Mouse (Mus musculus) midbrain, embryonic 13.5 days (tissue): ENCODE measurements around the gene Lrrc8b. TPM values are rescaled to one million over a fixed set of nuclear protein-coding genes. Genes with fewer than 3 reads are reported as not detected.

Source experiments
- ATAC-seq: fragments of 200-750 bp; cut with Nextera tagmentation; 2 replicates; pipeline ENCODE4 v1.8.0; 2017; ENCODE audit warnings: mild to moderate bottlenecking, moderate TSS enrichment, moderate library complexity
- H3K27ac ChIP-seq: fragments of 300-500 bp; sonication (generic); 2 replicates; pipeline ENCODE4 v1.5.1; 2015; ENCODE audit warnings: inconsistent platforms, mild to moderate bottlenecking, moderate library complexity
- H3K27me3 ChIP-seq: fragments of 300-500 bp; sonication (generic); 2 replicates; pipeline ENCODE4 v1.6.1; 2015; ENCODE audit warnings: mild to moderate bottlenecking, inconsistent platforms
- H3K36me3 ChIP-seq: fragments of 300-500 bp; sonication (generic); 2 replicates; pipeline ENCODE4 v1.6.1; 2015; ENCODE audit warnings: mild to moderate bottlenecking, inconsistent platforms
- H3K4me1 ChIP-seq: fragments of 300-500 bp; sonication (generic); replicated peaks from 2 replicates; pipeline ENCODE4 v1.6.1; 2015; ENCODE audit warnings: inconsistent platforms
- H3K4me2 ChIP-seq: fragments of 300-500 bp; sonication (generic); replicated peaks from 2 replicates; pipeline ENCODE4 v1.6.1; 2015; ENCODE audit warnings: moderate library complexity, mild to moderate bottlenecking, inconsistent platforms
- H3K4me3 ChIP-seq: fragments of 300-500 bp; sonication (generic); replicated peaks from 2 replicates; pipeline ENCODE4 v1.5.1; 2015; ENCODE audit warnings: mild to moderate bottlenecking, inconsistent platforms
- H3K9ac ChIP-seq: fragments of 300-500 bp; sonication (generic); replicated peaks from 2 replicates; pipeline ENCODE4 v1.6.1; 2015; ENCODE audit warnings: mild to moderate bottlenecking, inconsistent platforms
- H3K9me3 ChIP-seq: fragments of 300-500 bp; sonication (generic); 2 replicates; pipeline ENCODE4 v1.6.1; 2016; ENCODE audit warnings: mild to moderate bottlenecking, inconsistent platforms
- WGBS: fragments of 180-500 bp; shearing (Covaris S2); methylation state at CpG from one replicate; pipeline ENCODE4 v1.1.7; 2015; 5-methylcytosine and 5-hydroxymethylcytosine counted together
- polyA plus RNA-seq: library from polyadenylated mRNA; unstranded; fragments of >200 nt; fragmentation: Nextera tagmentation; extraction: Ambion mirVana; gene quantifications from 2 replicates; pipeline ENCODE4 v1.2.1, GENCODE M21; 2015

The Lrrc8b gene
- 11.3 and 11.4 TPM in 2 replicates for polyA plus RNA-seq

- Histone ChIP-seq H3K4me1 (peaks cover 12% of the 10 kb centered on the region), H3K4me3 (peak within 1 kb of the TSS; percentile 90), H3K9ac (peak within 1 kb of the TSS; percentile 91), H3K36me3 (peaks cover 12% of the 10 kb centered on the region), H3K4me2 (peak within 1 kb of the TSS; percentile 74), H3K9me3 (peaks cover 10% of the 10 kb centered on the region), H3K27ac (peak within 1 kb of the TSS; percentile 80), H3K27me3 (0 out of 2 replicates have a peak, but pooled peaks cover 7% of the 10 kb centered on the region)
- WGBS: under 1% methylated on average over 44 of the region's 63 CpGs
- peak; percentile 94 for ATAC-seq
These were observed at the start of gene Lrrc8b for GRCm38 (mm10) chr5:105415198-105415791. TSS of gene Lrrc8b (plus strand) at chr5:105415775.

GRCm38 (mm10) chr5:105381482-105381881 is 34.1 kb upstream of the Lrrc8b start:
- H3K4me1 ChIP-seq: no peaks in the 10 kb centered on the region
- H3K27me3 ChIP-seq: no peaks in the 10 kb centered on the region
- ATAC-seq: no peak
- no peak overlapping the region for H3K9ac ChIP-seq
- H3K36me3 ChIP-seq: no peaks in the 10 kb centered on the region
- no peak overlapping the region for H3K4me3 ChIP-seq
- H3K9me3 ChIP-seq: no peaks in the 10 kb centered on the region
- WGBS: 87% methylated on average over 2 of the region's 2 CpGs
- no peak overlapping the region for H3K27ac ChIP-seq
- H3K4me2 ChIP-seq: no peak overlapping the region

- no peaks in the 10 kb centered on the region for H3K27me3 ChIP-seq
- 100% methylated on average over 2 of the region's 2 CpGs for WGBS
These were observed 25.2 kb upstream of the Lrrc8b start for GRCm38 (mm10) chr5:105390346-105390745.

GRCm38 (mm10) chr5:105393731-105394130 is 21.8 kb upstream of the Lrrc8b start:
- H3K4me2 ChIP-seq: no peak overlapping the region
- H3K9ac ChIP-seq: no peak overlapping the region
- no peak overlapping the region for H3K27ac ChIP-seq
- H3K27me3 ChIP-seq: no peaks in the 10 kb centered on the region
- peaks cover 9% of the 10 kb centered on the region; the same call in 1 of the 2 replicates for H3K9me3 ChIP-seq
- H3K36me3 ChIP-seq: no peaks in the 10 kb centered on the region
- H3K4me3 ChIP-seq: no peak overlapping the region
- WGBS: 94% methylated on average over 6 of the region's 6 CpGs
- H3K4me1 ChIP-seq: no peaks in the 10 kb centered on the region
- ATAC-seq: no peak

More at GRCm38 (mm10) chr5:105390346-105390745, 25.2 kb upstream of the Lrrc8b start:
- no peak overlapping the region for H3K27ac ChIP-seq
- H3K9me3 ChIP-seq: peaks cover 9% of the 10 kb centered on the region; the same call in 1 of the 2 replicates
- no peak overlapping the region for H3K4me2 ChIP-seq
- no peak for ATAC-seq
- H3K36me3 ChIP-seq: no peaks in the 10 kb centered on the region
- no peaks in the 10 kb centered on the region for H3K4me1 ChIP-seq
- no peak overlapping the region for H3K9ac ChIP-seq
- no peak overlapping the region for H3K4me3 ChIP-seq

- WGBS: 93% methylated on average over 4 of the region's 4 CpGs
- Histone ChIP-seq H3K27ac (no peak overlapping the region), H3K4me3 (no peak overlapping the region), H3K4me2 (no peak overlapping the region), H3K9me3 (peaks cover 9% of the 10 kb centered on the region; the same call in 1 of the 2 replicates), H3K36me3 (no peaks in the 10 kb centered on the region), H3K27me3 (no peaks in the 10 kb centered on the region), H3K4me1 (peaks cover 5% of the 10 kb centered on the region; the same call in 1 of the 2 replicates), H3K9ac (no peak overlapping the region)
- no peak for ATAC-seq
These were observed 20.4 kb upstream of the Lrrc8b start for GRCm38 (mm10) chr5:105395188-105395587.

- Histone ChIP-seq H3K4me2 (no peak overlapping the region), H3K4me1 (peaks cover 10% of the 10 kb centered on the region), H3K27ac (no peak overlapping the region), H3K9ac (no peak overlapping the region), H3K36me3 (no peaks in the 10 kb centered on the region), H3K9me3 (no peaks in the 10 kb centered on the region), H3K27me3 (no peaks in the 10 kb centered on the region), H3K4me3 (no peak overlapping the region)
- no peak for ATAC-seq
- WGBS: 90% methylated on average over 6 of the region's 6 CpGs
These were observed 16.6 kb upstream of the Lrrc8b start for GRCm38 (mm10) chr5:105398966-105399365.

GRCm38 (mm10) chr5:105399631-105400423 is 15.7 kb upstream of the Lrrc8b start:
- H3K9ac ChIP-seq: no peak overlapping the region

GRCm38 (mm10) chr5:105400424-105401375 is 14.9 kb upstream of the Lrrc8b start:
- peaks cover 10% of the 10 kb centered on the region for H3K4me1 ChIP-seq
- peak; percentile 79 for ATAC-seq
- H3K4me2 ChIP-seq: peak overlapping the region; percentile 52
- H3K36me3 ChIP-seq: no peaks in the 10 kb centered on the region
- WGBS: 42% methylated on average over 17 of the region's 17 CpGs
- no peaks in the 10 kb centered on the region for H3K9me3 ChIP-seq
- peak overlapping the region; percentile 33 for H3K4me3 ChIP-seq
- no peak overlapping the region for H3K9ac ChIP-seq
- H3K27me3 ChIP-seq: 0 out of 2 replicates have a peak, but pooled peaks cover 3% of the 10 kb centered on the region
- no peak overlapping the region; the same call in 1 of the 2 replicates for H3K27ac ChIP-seq

More at GRCm38 (mm10) chr5:105399631-105400423, 15.7 kb upstream of the Lrrc8b start:
- peak; percentile 74 for ATAC-seq
- peak overlapping the region; percentile 33 for H3K4me3 ChIP-seq
- H3K9me3 ChIP-seq: no peaks in the 10 kb centered on the region
- H3K4me2 ChIP-seq: peak overlapping the region; percentile 52
- H3K27ac ChIP-seq: no peak overlapping the region; the same call in 1 of the 2 replicates
- H3K36me3 ChIP-seq: no peaks in the 10 kb centered on the region
- 28% methylated on average over 13 of the region's 13 CpGs for WGBS
- 0 out of 2 replicates have a peak, but pooled peaks cover 3% of the 10 kb centered on the region for H3K27me3 ChIP-seq
- H3K4me1 ChIP-seq: peaks cover 10% of the 10 kb centered on the region

- Histone ChIP-seq H3K4me1 (peaks cover 10% of the 10 kb centered on the region), H3K4me3 (no peak overlapping the region), H3K4me2 (no peak overlapping the region), H3K9me3 (no peaks in the 10 kb centered on the region), H3K27ac (no peak overlapping the region), H3K36me3 (no peaks in the 10 kb centered on the region), H3K27me3 (0 out of 2 replicates have a peak, but pooled peaks cover 3% of the 10 kb centered on the region), H3K9ac (no peak overlapping the region)
- no peak for ATAC-seq
- WGBS: 91% methylated on average over 6 of the region's 6 CpGs
These were observed 14.0 kb upstream of the Lrrc8b start for GRCm38 (mm10) chr5:105401536-105401935.

GRCm38 (mm10) chr5:105404961-105405360 is 10.6 kb upstream of the Lrrc8b start:
- no peaks in the 10 kb centered on the region for H3K9me3 ChIP-seq
- H3K4me1 ChIP-seq: peaks cover 5% of the 10 kb centered on the region
- H3K4me2 ChIP-seq: no peak overlapping the region
- 0 out of 2 replicates have a peak, but pooled peaks cover 3% of the 10 kb centered on the region for H3K27me3 ChIP-seq
- WGBS: 8% methylated on average over 8 of the region's 8 CpGs
- H3K27ac ChIP-seq: no peak overlapping the region
- H3K36me3 ChIP-seq: no peaks in the 10 kb centered on the region
- no peak overlapping the region for H3K4me3 ChIP-seq
- no peak for ATAC-seq
- H3K9ac ChIP-seq: no peak overlapping the region

- no peaks in the 10 kb centered on the region for H3K9me3 ChIP-seq
- H3K4me3 ChIP-seq: no peak overlapping the region
- ATAC-seq: no peak
- 0 out of 2 replicates have a peak, but pooled peaks cover 7% of the 10 kb centered on the region for H3K27me3 ChIP-seq
- H3K9ac ChIP-seq: no peak overlapping the region
- no peaks in the 10 kb centered on the region for H3K36me3 ChIP-seq
- no peak overlapping the region for H3K4me2 ChIP-seq
- H3K4me1 ChIP-seq: no peaks in the 10 kb centered on the region
- WGBS: 89% methylated on average over 5 of the region's 5 CpGs
- no peak overlapping the region for H3K27ac ChIP-seq
These were observed 7.9 kb upstream of the Lrrc8b start for GRCm38 (mm10) chr5:105407661-105408060.
